Mouse (Mus musculus): ENCODE results near the gene Cldnd2. TPM values are rescaled to one million over a fixed set of nuclear protein-coding genes. Genes with fewer than 3 reads are reported as not detected.
"Not testable (repeated sequence)": the region's sequence is repeated elsewhere in the genome, so short reads cannot be mapped to it uniquely, and the experiment has no call there.

Cldnd2 gene
- total and polyA plus RNA-seq, 2 experiments = 0.17 TPM; not detected in 1

DNA sequence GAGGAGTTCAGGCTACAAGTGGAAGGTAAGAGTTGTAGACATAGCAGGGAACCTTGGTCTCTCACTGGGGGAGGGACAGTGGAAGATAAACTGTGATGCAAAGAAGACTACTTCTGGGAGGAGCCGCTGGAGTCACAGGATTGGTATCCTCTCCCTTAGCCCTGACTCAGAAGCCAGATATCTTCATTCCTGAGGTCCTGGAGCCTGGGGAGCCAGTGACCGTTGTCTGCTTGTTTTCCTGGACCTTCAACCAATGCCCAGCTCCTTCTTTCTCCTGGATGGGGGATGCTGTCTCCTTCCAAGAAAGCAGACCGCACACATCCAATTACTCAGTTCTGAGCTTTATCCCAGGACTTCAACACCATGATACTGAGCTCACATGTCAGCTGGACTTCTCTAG lies 31.5 kb upstream of the Cldnd2 start:
- TF ChIP-seq POLR2A (IDR thresholded peaks at IDR 0.05; ENCODE audit: extremely low read depth, insufficient read depth, low read length) (no peak), CTCF (IDR thresholded peaks at IDR 0.05; ENCODE audit: low read depth, low read length) (no peak)
- H3K36me3 ChIP-seq (ENCODE audit: control insufficient read depth, insufficient read depth, low read length) = no peaks in the 10 kb centered on the region
- H3K4me1 ChIP-seq (ENCODE audit: control insufficient read depth, insufficient read depth, low read length) = no peaks in the 10 kb centered on the region
- H3K27me3 ChIP-seq (ENCODE audit: control insufficient read depth, insufficient read depth, low read length) = peaks cover 2% of the 10 kb centered on the region; the same call in 1 of the 2 replicates
- no peak overlapping the region for H3K9ac ChIP-seq (ENCODE audit: low read depth, low read length)
- WGBS = 68% methylated on average over 3 of the region's 3 CpGs
- H3K79me2 ChIP-seq (ENCODE audit: control insufficient read depth, insufficient read depth, low read length) = no peaks in the 10 kb centered on the region
- DNase-seq (ENCODE audit: extremely low read depth, low read depth, low spot score) = no peak
- no peak overlapping the region for H3K27ac ChIP-seq (replicated peaks; ENCODE audit: insufficient read depth, low read depth, low read length)
- H3K4me3 ChIP-seq (ENCODE audit: insufficient read depth, low read depth, low read length) = no peak overlapping the region

DNA sequence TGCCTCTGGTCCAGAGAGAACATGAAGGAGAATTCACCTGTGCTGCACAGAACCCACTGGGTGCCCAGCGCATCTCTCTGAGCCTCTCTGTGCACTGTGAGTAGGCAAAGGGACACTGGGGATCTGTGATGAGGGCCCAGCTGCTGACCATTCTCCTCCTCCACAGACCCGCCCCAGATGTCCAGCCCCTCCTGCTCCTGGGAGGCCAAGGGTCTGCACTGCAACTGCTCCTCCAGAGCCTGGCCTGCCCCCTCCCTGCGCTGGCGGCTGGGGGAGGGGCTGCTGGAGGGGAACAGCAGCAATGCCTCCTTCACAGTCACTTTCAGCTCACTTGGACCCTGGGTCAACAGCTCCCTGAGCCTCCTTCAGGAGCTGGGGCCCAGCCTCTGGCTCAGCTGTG lies 28.9 kb upstream of the Cldnd2 start:
- not testable (repeated sequence) for H3K27ac ChIP-seq (replicated peaks; ENCODE audit: insufficient read depth, low read depth, low read length); H3K36me3 ChIP-seq (ENCODE audit: control insufficient read depth, insufficient read depth, low read length); H3K9ac ChIP-seq (ENCODE audit: low read depth, low read length); H3K27me3 ChIP-seq (ENCODE audit: control insufficient read depth, insufficient read depth, low read length); H3K4me1 ChIP-seq (ENCODE audit: control insufficient read depth, insufficient read depth, low read length); H3K4me3 ChIP-seq (ENCODE audit: insufficient read depth, low read depth, low read length); H3K79me2 ChIP-seq (ENCODE audit: control insufficient read depth, insufficient read depth, low read length); DNase-seq (ENCODE audit: extremely low read depth, low read depth, low spot score)
- 55% methylated on average over 4 of the region's 4 CpGs for WGBS

DNA sequence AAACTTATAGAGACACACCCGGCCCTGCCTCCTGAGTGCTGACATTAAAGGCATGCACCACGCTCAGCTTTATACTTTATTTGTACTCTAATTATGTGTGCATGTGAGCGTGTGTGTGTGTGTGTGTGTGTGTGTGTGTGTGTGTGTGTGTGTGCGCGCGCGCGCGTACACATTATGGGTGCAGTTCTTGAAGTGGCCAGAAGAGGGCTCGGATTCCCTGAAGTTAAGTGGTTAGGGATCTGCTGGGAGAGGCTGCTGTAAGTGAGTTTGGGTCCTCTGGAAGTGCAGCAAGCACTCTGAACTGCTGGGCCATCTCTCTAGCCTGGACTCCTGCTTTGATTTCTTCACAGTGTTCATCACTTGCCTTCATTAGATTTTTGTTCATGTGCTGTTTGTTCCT lies 23.3 kb upstream of the Cldnd2 start:
- WGBS = 89% methylated on average over 10 of the region's 10 CpGs
- Histone ChIP-seq H3K27me3 (ENCODE audit: control insufficient read depth, insufficient read depth, low read length) (no peaks in the 10 kb centered on the region), H3K4me3 (ENCODE audit: insufficient read depth, low read depth, low read length) (no peak overlapping the region), H3K36me3 (ENCODE audit: control insufficient read depth, insufficient read depth, low read length) (no peaks in the 10 kb centered on the region), H3K79me2 (ENCODE audit: control insufficient read depth, insufficient read depth, low read length) (no peaks in the 10 kb centered on the region), H3K27ac (replicated peaks; ENCODE audit: insufficient read depth, low read depth, low read length) (no peak overlapping the region), H3K4me1 (ENCODE audit: control insufficient read depth, insufficient read depth, low read length) (no peaks in the 10 kb centered on the region), H3K9ac (ENCODE audit: low read depth, low read length) (no peak overlapping the region)
- peak; percentile 21 for DNase-seq (ENCODE audit: extremely low read depth, low read depth, low spot score)
- TF ChIP-seq CTCF (IDR thresholded peaks at IDR 0.05; ENCODE audit: low read depth, low read length) (peak; percentile 15; the same call in 1 of the 2 replicates), POLR2A (IDR thresholded peaks at IDR 0.05; ENCODE audit: extremely low read depth, insufficient read depth, low read length) (no peak)

DNA sequence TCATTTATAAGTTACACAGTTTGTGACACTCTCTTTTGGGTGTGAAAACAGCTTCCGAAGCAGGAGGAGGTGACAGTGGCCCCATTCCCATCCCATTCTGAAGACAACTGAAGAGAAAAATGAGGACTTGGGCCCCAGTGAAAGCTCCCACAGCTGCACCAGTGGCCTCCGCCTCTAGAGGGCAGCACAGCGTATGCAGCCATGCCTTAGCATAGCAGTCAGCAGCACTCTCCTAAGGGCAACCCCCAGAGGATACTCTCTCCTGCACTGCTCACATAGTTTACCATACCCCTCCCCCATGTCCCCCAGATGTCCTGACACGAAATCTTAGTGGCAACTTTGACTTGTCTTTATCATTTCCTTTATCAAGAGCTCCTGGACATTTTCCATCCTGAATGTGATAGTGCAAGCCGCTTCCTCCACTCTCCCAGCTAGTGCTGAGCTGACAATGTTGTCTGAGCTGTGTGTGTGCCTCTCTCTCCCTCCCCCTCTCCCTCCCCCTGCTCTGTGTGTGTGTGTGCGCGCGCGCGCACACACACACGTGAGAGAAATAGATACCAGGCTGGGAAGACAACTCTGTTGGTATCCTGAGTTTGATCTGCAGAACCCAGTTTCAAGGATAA lies 17.5 kb upstream of the Cldnd2 start:
- no peak overlapping the region for H3K27ac ChIP-seq (replicated peaks; ENCODE audit: insufficient read depth, low read depth, low read length)
- no peaks in the 10 kb centered on the region for H3K79me2 ChIP-seq (ENCODE audit: control insufficient read depth, insufficient read depth, low read length)
- TF ChIP-seq CTCF (IDR thresholded peaks at IDR 0.05; ENCODE audit: low read depth, low read length) = peak; percentile 99
- no peak for TF ChIP-seq POLR2A (IDR thresholded peaks at IDR 0.05; ENCODE audit: extremely low read depth, insufficient read depth, low read length)
- no peaks in the 10 kb centered on the region for H3K36me3 ChIP-seq (ENCODE audit: control insufficient read depth, insufficient read depth, low read length)
- H3K27me3 ChIP-seq (ENCODE audit: control insufficient read depth, insufficient read depth, low read length) = no peaks in the 10 kb centered on the region
- H3K9ac ChIP-seq (ENCODE audit: low read depth, low read length) = no peak overlapping the region
- 22% methylated on average over 11 of the region's 11 CpGs for WGBS
- H3K4me3 ChIP-seq (ENCODE audit: insufficient read depth, low read depth, low read length) = no peak overlapping the region
- DNase-seq (ENCODE audit: extremely low read depth, low read depth, low spot score) = peak; percentile 45
- H3K4me1 ChIP-seq (ENCODE audit: control insufficient read depth, insufficient read depth, low read length) = no peaks in the 10 kb centered on the region

DNA sequence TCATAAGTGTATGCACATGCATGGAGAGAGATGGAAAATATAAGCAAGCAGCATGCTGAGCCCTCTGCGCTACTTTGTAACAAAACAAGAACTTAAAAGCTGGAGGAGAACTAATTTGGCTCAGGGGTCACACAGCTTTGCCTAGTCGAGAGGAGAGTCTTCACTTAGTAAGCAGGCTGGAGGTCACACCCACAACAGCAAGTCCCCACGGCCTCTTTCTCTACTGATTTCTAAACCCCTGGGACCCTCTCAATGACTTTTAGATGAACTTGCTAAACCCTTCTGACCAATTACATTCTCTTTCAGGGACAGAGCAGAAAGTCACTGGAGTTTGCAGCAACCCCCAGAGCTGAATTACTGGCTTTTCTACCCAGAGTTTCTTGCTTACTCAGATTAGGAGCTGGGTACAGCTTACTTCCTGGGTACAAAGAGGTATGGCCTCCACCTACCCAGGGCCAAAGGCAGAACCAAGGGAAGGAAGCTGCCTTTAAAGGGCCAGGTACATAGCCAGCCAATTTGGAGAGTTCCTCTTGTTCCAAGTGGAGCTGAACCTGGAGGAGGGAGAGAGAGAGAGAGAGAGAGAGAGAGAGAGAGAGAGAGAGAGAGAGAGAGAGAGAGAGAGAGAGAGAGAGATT lies 16.5 kb upstream of the Cldnd2 start:
- Histone ChIP-seq H3K27ac (replicated peaks; ENCODE audit: insufficient read depth, low read depth, low read length) (no peak overlapping the region), H3K4me3 (ENCODE audit: insufficient read depth, low read depth, low read length) (no peak overlapping the region), H3K9ac (ENCODE audit: low read depth, low read length) (no peak overlapping the region), H3K36me3 (ENCODE audit: control insufficient read depth, insufficient read depth, low read length) (no peaks in the 10 kb centered on the region), H3K79me2 (ENCODE audit: control insufficient read depth, insufficient read depth, low read length) (no peaks in the 10 kb centered on the region), H3K27me3 (ENCODE audit: control insufficient read depth, insufficient read depth, low read length) (no peaks in the 10 kb centered on the region), H3K4me1 (ENCODE audit: control insufficient read depth, insufficient read depth, low read length) (no peaks in the 10 kb centered on the region)
- TF ChIP-seq POLR2A (IDR thresholded peaks at IDR 0.05; ENCODE audit: extremely low read depth, insufficient read depth, low read length) (no peak), CTCF (IDR thresholded peaks at IDR 0.05; ENCODE audit: low read depth, low read length) (no peak)
- DNase-seq (ENCODE audit: extremely low read depth, low read depth, low spot score) = no peak
- 69% methylated on average over 3 of the region's 3 CpGs for whole genome bisulfite sequencing

DNA sequence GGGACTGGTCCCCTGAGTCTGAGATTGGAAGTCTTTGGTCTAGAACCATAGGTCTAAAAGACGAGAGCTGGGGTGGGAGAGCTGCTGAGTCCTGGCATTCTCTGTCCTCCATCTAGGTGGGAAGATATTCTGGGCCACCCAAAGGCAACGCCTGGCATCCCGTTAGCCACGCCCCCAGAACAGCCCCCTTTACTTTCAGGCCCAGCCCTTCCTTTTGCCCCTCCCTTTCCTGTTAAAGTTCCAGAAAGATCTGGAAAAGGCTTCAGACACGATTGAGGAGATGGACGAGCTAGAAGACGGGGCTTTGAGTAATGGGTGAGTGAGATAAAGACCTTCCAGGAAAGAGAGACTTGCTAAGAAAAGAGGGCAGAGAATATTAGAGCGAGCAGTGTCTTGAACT lies 13.2 kb upstream of the Cldnd2 start, which contains the start of gene Lim2:
Lim2 (plus strand) TSS at position 265 of the 400 bp plus-strand sequence.
- no peak within 1 kb of the TSS for H3K4me3 ChIP-seq (ENCODE audit: insufficient read depth, low read depth, low read length)
- TF ChIP-seq POLR2A (IDR thresholded peaks at IDR 0.05; ENCODE audit: extremely low read depth, insufficient read depth, low read length) (no peak), CTCF (IDR thresholded peaks at IDR 0.05; ENCODE audit: low read depth, low read length) (no peak)
- H3K27ac ChIP-seq (replicated peaks; ENCODE audit: insufficient read depth, low read depth, low read length) = no peak within 1 kb of the TSS
- H3K27me3 ChIP-seq (ENCODE audit: control insufficient read depth, insufficient read depth, low read length) = no peaks in the 10 kb centered on the region
- 82% methylated on average over 8 of the region's 8 CpGs for WGBS
- no peak within 1 kb of the TSS for H3K9ac ChIP-seq (ENCODE audit: low read depth, low read length)
- H3K4me1 ChIP-seq (ENCODE audit: control insufficient read depth, insufficient read depth, low read length) = no peaks in the 10 kb centered on the region
- DNase-seq (ENCODE audit: extremely low read depth, low read depth, low spot score) = no peak
- H3K36me3 ChIP-seq (ENCODE audit: control insufficient read depth, insufficient read depth, low read length) = no peaks in the 10 kb centered on the region
- no peaks in the 10 kb centered on the region for H3K79me2 ChIP-seq (ENCODE audit: control insufficient read depth, insufficient read depth, low read length)

Measured in liver, adult 2 months (tissue).